Mouse (Mus musculus) mouse embryonic stem cell (cell line): Measurements from ENCODE around the gene Tatdn2.

Experiments
- in situ Hi-C, 2 experiments: fragments of 300-500 bp; cut with MboI; formaldehyde crosslinking; loops; 1 replicate in 1 of 2; 3 replicates in 1 of 2; pipeline ENCODE4 v1.14.3; 2019 to 2020; ENCODE audit warnings: low sequenced_read_pairs in 2 of 2, low pct_unique_long_range_greater_than_20kb in 1 of 2, mixed read lengths in 1 of 2; ENCODE audit not compliant: unreplicated experiment in 1 of 2

The Tatdn2 gene

DNA sequence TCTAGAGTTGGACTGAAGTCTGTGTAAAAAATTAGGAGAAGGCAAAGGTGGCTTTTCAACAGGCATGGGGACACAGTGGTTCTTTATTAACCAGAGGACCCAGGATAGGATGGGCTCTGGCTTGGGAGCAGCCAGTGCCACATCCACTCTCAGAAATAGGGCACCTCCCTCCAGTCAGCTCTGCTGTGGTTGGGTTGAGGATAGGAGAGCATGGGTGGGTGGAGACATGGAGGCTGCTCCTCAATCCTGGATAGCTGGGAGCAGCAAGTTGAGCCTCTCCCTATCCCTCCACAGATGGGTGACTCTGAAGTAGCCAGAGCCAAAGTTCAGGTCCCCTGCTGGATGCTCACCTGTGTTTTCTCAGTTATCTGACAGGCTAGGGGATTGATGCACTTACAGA is 48.3 kb downstream of the Tatdn2 start:
- in situ Hi-C loops, result no loop called here

DNA sequence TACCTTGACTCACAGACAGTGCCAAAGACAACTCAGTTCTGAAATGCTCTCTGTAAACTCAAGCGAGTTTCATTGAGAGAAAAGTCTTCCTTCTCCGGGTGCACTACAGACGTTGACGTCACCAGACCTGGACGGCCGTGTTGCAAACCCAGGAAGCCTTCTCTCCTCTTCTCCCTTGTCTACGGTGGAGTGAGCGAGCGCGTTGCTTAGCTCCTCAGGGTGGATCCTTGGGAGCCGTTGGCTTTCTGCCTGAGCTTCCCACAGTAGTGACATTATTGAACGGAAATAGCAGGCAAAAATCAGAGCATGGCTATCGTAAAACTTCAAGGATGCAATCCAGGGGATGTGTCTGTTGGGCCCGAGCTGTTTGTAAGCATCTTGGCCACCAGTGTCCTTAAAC is 50.4 kb downstream of the Tatdn2 start:
- in situ Hi-C loops, result no loop called here

DNA sequence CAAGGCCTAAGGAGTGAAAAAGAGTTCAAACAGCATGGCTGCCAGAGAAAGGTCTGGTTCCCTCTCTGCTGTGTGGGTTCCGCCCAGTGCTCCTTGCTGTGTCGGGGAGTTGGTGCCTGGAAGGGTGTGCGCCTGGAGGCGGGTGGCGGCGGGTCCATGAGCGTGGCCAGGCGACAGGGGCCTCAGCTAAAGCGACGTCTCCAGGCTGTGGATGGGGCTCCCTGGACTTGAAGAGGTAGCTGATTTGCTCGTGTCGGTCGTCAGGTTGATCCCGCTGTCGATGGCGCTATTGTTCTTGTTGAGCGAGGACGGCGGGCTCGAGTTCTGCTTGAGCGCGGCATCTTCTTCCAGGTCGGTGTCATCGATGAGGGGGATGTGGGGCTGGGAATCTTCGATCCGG is 51.5 kb downstream of the Tatdn2 start:
- in situ Hi-C loops, result no loop called here

DNA sequence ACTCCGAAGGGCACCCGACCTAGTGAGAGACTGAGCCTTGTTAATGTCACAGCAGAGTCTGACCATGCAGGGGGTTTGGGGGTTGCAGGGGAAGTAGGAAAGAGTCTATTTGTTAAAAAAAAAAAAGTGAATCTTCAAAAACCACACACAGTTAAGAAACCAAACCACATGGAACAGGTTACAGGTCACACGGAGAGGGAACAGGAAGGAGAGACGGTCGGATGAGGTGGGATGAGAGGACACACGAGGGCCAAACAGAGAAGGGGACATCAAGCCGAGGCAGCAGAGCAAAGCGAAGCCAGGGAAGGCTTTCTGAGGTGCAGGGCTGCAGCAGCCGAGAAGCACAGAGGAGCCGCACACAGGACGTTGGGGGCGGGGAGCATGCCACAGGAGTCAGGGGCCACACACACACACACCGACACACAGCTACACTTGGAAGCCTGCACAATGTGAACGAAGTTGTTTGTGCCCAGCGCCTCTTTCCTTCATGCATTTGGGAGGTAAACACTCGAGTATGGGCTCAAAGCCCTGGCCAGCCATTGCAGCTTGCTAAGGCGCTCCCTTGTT is 52.4 kb downstream of the Tatdn2 start:
- in situ Hi-C loops, result no loop called here
